Mouse (Mus musculus): ENCODE measurements at regions not wholly inside any gene's neighbourhood (a gene's known extent, or its start where the extent isn't known, plus 50 kb on each side); places are given as distances from the start of the nearest gene placed in this dataset.

GRCm38 (mm10) chr1:42496022-42496421 lies 199.5 kb upstream of the Pou3f3 start:
- Histone ChIP-seq H3K27me3 (replicated peaks; ENCODE audit: control insufficient read depth, insufficient read depth, low read length) (peaks cover 11% of the 10 kb centered on the region), H3K4me3 (ENCODE audit: low read depth, low read length) (no peak overlapping the region), H3K36me3 (ENCODE audit: control insufficient read depth, insufficient read depth, low read length) (no peaks in the 10 kb centered on the region), H3K27ac (ENCODE audit: low read depth, low read length) (no peak overlapping the region), H3K9ac (ENCODE audit: low read depth, low read length) (no peak overlapping the region), H3K4me1 (replicated peaks; ENCODE audit: control insufficient read depth, insufficient read depth, low read length) (no peaks in the 10 kb centered on the region), H3K9me3 (ENCODE audit: control insufficient read depth, low read length) (no peaks in the 10 kb centered on the region), H3K4me2 (no peak overlapping the region)
- WGBS: 84% methylated on average over 3 of the region's 3 CpGs
- DNase-seq (ENCODE audit: low spot score) (no peak), ATAC-seq (replicated peaks; ENCODE audit: low FRiP score) (no peak)

- Histone ChIP-seq H3K36me3 (ENCODE audit: control insufficient read depth, insufficient read depth, low read length) (no peaks in the 10 kb centered on the region), H3K4me1 (replicated peaks; ENCODE audit: control insufficient read depth, insufficient read depth, low read length) (no peaks in the 10 kb centered on the region), H3K4me3 (ENCODE audit: low read depth, low read length) (no peak overlapping the region), H3K9ac (ENCODE audit: low read depth, low read length) (no peak overlapping the region), H3K9me3 (ENCODE audit: control insufficient read depth, low read length) (no peaks in the 10 kb centered on the region), H3K4me2 (no peak overlapping the region), H3K27me3 (replicated peaks; ENCODE audit: control insufficient read depth, insufficient read depth, low read length) (peaks cover 8% of the 10 kb centered on the region; the same call in 1 of the 2 replicates), H3K27ac (ENCODE audit: low read depth, low read length) (no peak overlapping the region)
- DNase-seq (ENCODE audit: low spot score) (no peak), ATAC-seq (replicated peaks; ENCODE audit: low FRiP score) (no peak)
- WGBS: 77% methylated on average over 6 of the region's 6 CpGs
These were observed 199.1 kb upstream of the Pou3f3 start for GRCm38 (mm10) chr1:42496433-42496832.

GRCm38 (mm10) chr1:42498901-42499300 lies 196.7 kb upstream of the Pou3f3 start:
- Histone ChIP-seq H3K4me1 (replicated peaks; ENCODE audit: control insufficient read depth, insufficient read depth, low read length) (no peaks in the 10 kb centered on the region), H3K9me3 (ENCODE audit: control insufficient read depth, low read length) (no peaks in the 10 kb centered on the region), H3K4me2 (no peak overlapping the region), H3K4me3 (ENCODE audit: low read depth, low read length) (no peak overlapping the region), H3K27ac (ENCODE audit: low read depth, low read length) (no peak overlapping the region), H3K27me3 (replicated peaks; ENCODE audit: control insufficient read depth, insufficient read depth, low read length) (no peaks in the 10 kb centered on the region), H3K9ac (ENCODE audit: low read depth, low read length) (no peak overlapping the region), H3K36me3 (ENCODE audit: control insufficient read depth, insufficient read depth, low read length) (no peaks in the 10 kb centered on the region)
- ATAC-seq (replicated peaks; ENCODE audit: low FRiP score) (no peak), DNase-seq (ENCODE audit: low spot score) (no peak)
- WGBS: 86% methylated on average over 7 of the region's 7 CpGs

- H3K36me3 ChIP-seq (ENCODE audit: control insufficient read depth, insufficient read depth, low read length): no peaks in the 10 kb centered on the region
- H3K4me1 ChIP-seq (replicated peaks; ENCODE audit: control insufficient read depth, insufficient read depth, low read length): no peaks in the 10 kb centered on the region
- WGBS: 78% methylated on average over 9 of the region's 9 CpGs
- H3K4me2 ChIP-seq: no peak overlapping the region
- no peak overlapping the region for H3K27ac ChIP-seq (ENCODE audit: low read depth, low read length)
- H3K27me3 ChIP-seq (replicated peaks; ENCODE audit: control insufficient read depth, insufficient read depth, low read length): no peaks in the 10 kb centered on the region
- no peak for DNase-seq (ENCODE audit: low spot score)
- no peak overlapping the region for H3K9ac ChIP-seq (ENCODE audit: low read depth, low read length)
- H3K4me3 ChIP-seq (ENCODE audit: low read depth, low read length): no peak overlapping the region
- ATAC-seq (replicated peaks; ENCODE audit: low FRiP score): no peak
- H3K9me3 ChIP-seq (ENCODE audit: control insufficient read depth, low read length): no peaks in the 10 kb centered on the region
These were observed 191.1 kb upstream of the Pou3f3 start for GRCm38 (mm10) chr1:42504491-42504890.

GRCm38 (mm10) chr1:42505048-42505729 lies 190.4 kb upstream of the Pou3f3 start:
- H3K9ac ChIP-seq (ENCODE audit: low read depth, low read length): no peak overlapping the region
- H3K27ac ChIP-seq (ENCODE audit: low read depth, low read length): no peak overlapping the region
- no peak overlapping the region for H3K4me2 ChIP-seq
- WGBS: 76% methylated on average over 10 of the region's 10 CpGs
- ATAC-seq (replicated peaks; ENCODE audit: low FRiP score) (no peak), DNase-seq (ENCODE audit: low spot score) (no peak)
- no peaks in the 10 kb centered on the region for H3K27me3 ChIP-seq (replicated peaks; ENCODE audit: control insufficient read depth, insufficient read depth, low read length)
- no peaks in the 10 kb centered on the region for H3K9me3 ChIP-seq (ENCODE audit: control insufficient read depth, low read length)
- H3K36me3 ChIP-seq (ENCODE audit: control insufficient read depth, insufficient read depth, low read length): no peaks in the 10 kb centered on the region
- no peaks in the 10 kb centered on the region for H3K4me1 ChIP-seq (replicated peaks; ENCODE audit: control insufficient read depth, insufficient read depth, low read length)
- no peak overlapping the region for H3K4me3 ChIP-seq (ENCODE audit: low read depth, low read length)

GRCm38 (mm10) chr1:42514417-42514816 lies 181.2 kb upstream of the Pou3f3 start:
- ATAC-seq (replicated peaks; ENCODE audit: low FRiP score): no peak
- WGBS: 89% methylated on average over 3 of the region's 3 CpGs
- H3K36me3 ChIP-seq (ENCODE audit: control insufficient read depth, insufficient read depth, low read length): no peaks in the 10 kb centered on the region

GRCm38 (mm10) chr1:42524401-42524800 lies 171.2 kb upstream of the Pou3f3 start:
- DNase-seq (ENCODE audit: low spot score) (no peak), ATAC-seq (replicated peaks; ENCODE audit: low FRiP score) (no peak)
- Histone ChIP-seq H3K4me1 (replicated peaks; ENCODE audit: control insufficient read depth, insufficient read depth, low read length) (no peaks in the 10 kb centered on the region), H3K4me2 (no peak overlapping the region), H3K9ac (ENCODE audit: low read depth, low read length) (no peak overlapping the region), H3K4me3 (ENCODE audit: low read depth, low read length) (no peak overlapping the region), H3K36me3 (ENCODE audit: control insufficient read depth, insufficient read depth, low read length) (no peaks in the 10 kb centered on the region), H3K9me3 (ENCODE audit: control insufficient read depth, low read length) (no peaks in the 10 kb centered on the region), H3K27me3 (replicated peaks; ENCODE audit: control insufficient read depth, insufficient read depth, low read length) (no peaks in the 10 kb centered on the region), H3K27ac (ENCODE audit: low read depth, low read length) (no peak overlapping the region)
- 76% methylated on average over 4 of the region's 4 CpGs for WGBS

More at GRCm38 (mm10) chr1:42514417-42514816, 181.2 kb upstream of the Pou3f3 start:
- DNase-seq (ENCODE audit: low spot score): no peak
- Histone ChIP-seq H3K27ac (ENCODE audit: low read depth, low read length) (no peak overlapping the region), H3K9me3 (ENCODE audit: control insufficient read depth, low read length) (no peaks in the 10 kb centered on the region), H3K4me3 (ENCODE audit: low read depth, low read length) (no peak overlapping the region), H3K9ac (ENCODE audit: low read depth, low read length) (no peak overlapping the region), H3K4me1 (replicated peaks; ENCODE audit: control insufficient read depth, insufficient read depth, low read length) (no peaks in the 10 kb centered on the region), H3K4me2 (no peak overlapping the region), H3K27me3 (replicated peaks; ENCODE audit: control insufficient read depth, insufficient read depth, low read length) (no peaks in the 10 kb centered on the region)

GRCm38 (mm10) chr1:42527746-42528476 lies 167.7 kb upstream of the Pou3f3 start:
- H3K27ac ChIP-seq (ENCODE audit: low read depth, low read length): no peak overlapping the region
- no peaks in the 10 kb centered on the region for H3K27me3 ChIP-seq (replicated peaks; ENCODE audit: control insufficient read depth, insufficient read depth, low read length)
- no peak overlapping the region for H3K4me3 ChIP-seq (ENCODE audit: low read depth, low read length)
- no peaks in the 10 kb centered on the region for H3K9me3 ChIP-seq (ENCODE audit: control insufficient read depth, low read length)
- no peak for ATAC-seq (replicated peaks; ENCODE audit: low FRiP score)
- H3K4me1 ChIP-seq (replicated peaks; ENCODE audit: control insufficient read depth, insufficient read depth, low read length): no peaks in the 10 kb centered on the region
- no peak overlapping the region for H3K9ac ChIP-seq (ENCODE audit: low read depth, low read length)
- no peak for DNase-seq (ENCODE audit: low spot score)
- 69% methylated on average over 11 of the region's 11 CpGs for WGBS
- no peaks in the 10 kb centered on the region for H3K36me3 ChIP-seq (ENCODE audit: control insufficient read depth, insufficient read depth, low read length)
- H3K4me2 ChIP-seq: no peak overlapping the region

- no peak overlapping the region for H3K4me3 ChIP-seq (ENCODE audit: low read depth, low read length)
- no peak for DNase-seq (ENCODE audit: low spot score)
- no peak overlapping the region for H3K27ac ChIP-seq (ENCODE audit: low read depth, low read length)
- H3K9me3 ChIP-seq (ENCODE audit: control insufficient read depth, low read length): no peaks in the 10 kb centered on the region
- no peak for ATAC-seq (replicated peaks; ENCODE audit: low FRiP score)
- no peaks in the 10 kb centered on the region for H3K36me3 ChIP-seq (ENCODE audit: control insufficient read depth, insufficient read depth, low read length)
- H3K4me2 ChIP-seq: no peak overlapping the region
- H3K27me3 ChIP-seq (replicated peaks; ENCODE audit: control insufficient read depth, insufficient read depth, low read length): no peaks in the 10 kb centered on the region
- 77% methylated on average over 6 of the region's 6 CpGs for WGBS
- H3K4me1 ChIP-seq (replicated peaks; ENCODE audit: control insufficient read depth, insufficient read depth, low read length): no peaks in the 10 kb centered on the region
- no peak overlapping the region for H3K9ac ChIP-seq (ENCODE audit: low read depth, low read length)
These were observed 162.7 kb upstream of the Pou3f3 start for GRCm38 (mm10) chr1:42532908-42533307.

Data from liver, embryonic 11.5 days (tissue).